Mouse (Mus musculus) E14TG2a.4 (cell line): ENCODE data around the gene Slc6a18.

Experiments
- CTCF ChIP-seq: conservative IDR thresholded peaks from 2 replicates; pipeline ENCODE4 v1.5.1; 2014; ENCODE audit warnings: low read length
- NANOG ChIP-seq: IDR thresholded peaks from 2 replicates; pipeline ENCODE4 v1.6.1; 2014; ENCODE audit warnings: borderline replicate concordance, low read length, mixed read lengths

DNA sequence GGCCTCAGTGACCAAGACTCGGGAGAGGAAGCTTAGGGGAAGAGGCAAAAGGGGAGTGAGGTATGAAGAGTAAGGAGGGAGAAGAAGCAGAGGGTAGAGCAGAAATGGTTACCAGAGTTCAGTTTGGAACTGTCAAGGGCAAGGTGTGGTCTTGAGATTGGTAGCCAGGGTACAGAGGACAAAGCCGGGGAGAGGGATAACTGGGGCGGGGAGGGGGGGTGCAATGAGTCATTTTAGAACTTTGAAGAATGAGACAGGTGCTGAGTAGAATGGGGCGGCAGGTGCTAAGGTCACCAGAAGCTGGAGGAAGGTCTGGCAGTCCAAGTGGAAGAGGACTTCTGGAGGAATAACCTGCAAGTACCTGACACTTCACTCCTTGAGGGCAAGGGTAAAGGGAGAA is 35.4 kb upstream of the Slc6a18 start:
- TF ChIP-seq CTCF (no peak), NANOG (no peak)
